Mouse (Mus musculus): Measurements from ENCODE around the gene Gm20388. TPM values are rescaled to one million over a fixed set of nuclear protein-coding genes. Genes with fewer than 3 reads are reported as not detected.

The Gm20388 gene
- total RNA-seq, 2 experiments from 2014 or later, result 4.0 TPM; not detected in 1

GRCm38 (mm10) chr8:121203612-121204376 is 1293.2 kb downstream of the Gm20388 start:
- no peak for DNase-seq

- DNase-seq, result peak in 1 of 2 experiments; percentile 25
These were observed 1296.5 kb downstream of the Gm20388 start for GRCm38 (mm10) chr8:121207171-121207570.

DNA sequence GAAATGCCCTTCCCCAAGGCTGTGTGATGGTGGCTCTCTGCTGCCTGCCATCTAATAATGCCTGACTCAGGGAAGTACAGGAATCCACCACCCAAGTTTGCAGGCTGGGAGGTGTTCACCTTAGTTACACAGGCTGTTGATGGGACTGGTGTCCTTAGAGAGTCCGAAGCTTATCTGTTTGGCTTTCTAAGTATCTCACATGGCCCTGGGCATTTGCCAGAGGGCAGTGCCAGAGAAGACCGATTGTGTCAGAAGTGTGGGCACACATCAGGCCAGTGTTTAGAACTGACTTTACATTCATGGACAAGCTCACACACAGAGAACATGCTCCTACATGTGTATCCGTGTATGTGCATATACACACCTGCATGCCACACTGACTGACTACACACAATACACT is 1300.0 kb downstream of the Gm20388 start:
- DNase-seq, result peak; percentile 31 to 55

DNA sequence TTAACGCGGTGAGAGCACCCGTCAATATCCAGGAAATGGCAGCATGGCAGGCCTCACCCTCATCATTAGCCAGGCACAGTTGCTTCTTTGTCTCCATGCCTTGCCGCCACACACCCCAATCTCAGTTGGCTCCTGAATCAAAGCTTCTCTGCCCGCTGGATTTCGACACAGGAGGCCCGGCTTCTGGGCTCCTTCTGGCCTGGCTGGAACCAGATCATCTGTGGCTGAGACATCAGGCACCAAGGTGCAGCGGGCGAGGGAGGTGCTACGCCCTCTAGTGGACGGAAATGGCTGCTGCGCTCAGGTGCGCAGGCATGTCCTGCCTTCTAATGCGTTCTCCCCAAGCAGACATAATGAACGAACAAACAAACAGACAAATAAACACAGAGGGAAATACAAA is 1302.6 kb downstream of the Gm20388 start:
- no peak for DNase-seq

- DNase-seq, result no peak
These were observed 1303.0 kb downstream of the Gm20388 start for GRCm38 (mm10) chr8:121213651-121214050.

- DNase-seq, result no peak
These were observed 1304.3 kb downstream of the Gm20388 start for GRCm38 (mm10) chr8:121214975-121215374.

GRCm38 (mm10) chr8:121216441-121216949 is 1305.9 kb downstream of the Gm20388 start:
- DNase-seq, result no peak

DNA sequence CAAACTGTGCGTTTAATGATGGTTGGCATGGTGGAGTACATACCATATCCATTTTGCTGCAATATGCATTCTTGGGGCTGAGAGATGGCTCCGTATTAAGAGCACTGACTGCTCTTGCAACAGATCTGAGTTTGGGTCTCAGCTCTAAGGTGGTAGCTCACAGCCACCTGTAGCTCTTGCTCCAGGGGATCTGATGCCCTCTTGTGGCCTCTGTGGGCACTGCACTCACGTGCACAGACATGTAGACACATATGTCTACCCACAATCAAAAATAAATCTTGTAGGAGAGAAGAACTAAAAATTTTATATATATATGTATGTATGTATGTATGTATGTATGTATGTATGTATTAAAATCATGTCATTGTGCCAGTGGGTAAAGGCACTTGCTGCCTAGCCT is 1307.8 kb downstream of the Gm20388 start:
- DNase-seq, result no peak

- no peak for DNase-seq
These were observed 1309.7 kb downstream of the Gm20388 start for GRCm38 (mm10) chr8:121220103-121220899.

DNA sequence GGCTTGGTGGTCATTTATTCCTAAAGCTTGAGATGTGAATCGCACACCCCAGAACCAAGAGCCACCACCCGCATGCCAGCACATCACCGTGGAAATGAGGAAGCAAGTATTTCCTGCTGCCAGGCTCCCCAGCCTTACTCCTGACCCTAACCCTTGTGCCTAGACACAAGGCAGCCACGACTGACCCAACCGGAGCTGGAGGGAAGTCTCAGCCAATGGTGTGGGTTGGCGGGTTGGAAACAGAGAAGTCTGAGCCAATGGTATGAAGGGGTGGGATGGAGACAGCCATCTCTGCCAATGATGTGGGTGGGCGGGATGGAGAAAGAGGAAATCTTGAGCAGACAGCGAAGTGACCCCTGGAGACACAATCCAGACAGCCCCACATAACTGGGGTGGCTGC is 1314.1 kb downstream of the Gm20388 start:
- no peak for DNase-seq

DNA sequence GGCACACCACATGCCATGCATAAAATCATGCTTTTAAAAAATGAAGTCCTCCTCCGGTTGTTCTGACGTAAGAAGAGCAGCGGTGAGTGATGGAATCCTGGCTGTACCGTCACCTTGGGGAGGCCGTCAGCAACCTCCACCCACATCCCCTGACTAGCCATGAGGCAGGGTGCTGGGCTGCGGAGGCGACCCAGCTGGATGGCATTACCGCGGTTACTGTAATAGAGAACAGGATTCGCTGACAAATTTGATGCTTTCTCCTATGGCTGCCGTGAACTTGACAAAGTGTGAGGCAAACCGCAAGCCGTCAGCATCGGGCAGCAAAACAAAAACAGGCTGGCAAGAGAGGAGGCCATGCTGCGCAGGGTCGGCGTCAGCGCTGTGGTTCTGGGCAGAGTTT is 1317.1 kb downstream of the Gm20388 start:
- no peak for DNase-seq

GRCm38 (mm10) chr8:121228892-121229291 is 1318.3 kb downstream of the Gm20388 start:
- peak; percentile 43 to 67 for DNase-seq

DNA sequence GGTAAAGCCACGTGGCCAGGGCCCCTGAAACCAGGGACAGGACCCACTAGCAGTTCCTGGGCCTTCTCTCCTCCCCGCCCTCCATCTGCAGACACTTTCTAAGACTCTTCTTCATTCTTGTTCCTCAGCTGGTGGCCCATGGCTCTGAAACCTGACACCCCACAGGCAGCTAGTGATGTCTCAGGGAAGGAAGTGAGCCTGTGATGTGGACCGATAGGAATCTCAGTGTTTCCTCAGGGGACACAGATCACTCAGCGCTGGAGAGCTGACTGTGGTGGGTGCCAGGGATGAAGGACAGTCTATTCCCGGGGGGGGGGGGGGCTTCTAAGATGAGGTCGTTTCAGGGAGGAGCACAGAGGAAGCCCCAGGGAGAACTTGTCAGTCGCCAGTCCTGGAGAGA is 1318.9 kb downstream of the Gm20388 start:
- DNase-seq, result no peak

GRCm38 (mm10) chr8:121233196-121233595 is 1322.6 kb downstream of the Gm20388 start:
- no peak for DNase-seq

DNA sequence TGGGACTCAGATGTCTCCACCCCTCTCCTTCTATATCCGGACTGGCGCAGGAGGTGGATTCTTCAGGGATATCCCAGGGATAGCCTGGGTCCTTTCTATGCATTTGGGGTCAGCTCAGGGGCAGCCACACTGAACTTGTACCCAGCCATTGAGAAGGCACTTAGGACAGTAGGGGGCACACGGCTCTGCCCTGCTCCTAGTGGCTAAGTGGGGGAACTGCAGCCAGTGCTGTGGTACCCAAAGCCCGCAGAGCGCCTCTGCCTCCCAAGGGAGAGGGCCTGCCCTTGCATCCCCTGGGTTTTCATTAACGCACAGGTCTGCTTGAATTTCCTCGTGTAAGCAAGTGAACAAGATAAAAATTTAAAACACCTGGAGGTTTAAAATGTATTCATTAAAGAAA is 1324.3 kb downstream of the Gm20388 start:
- DNase-seq, result no peak

GRCm38 (mm10) chr8:121239640-121240039 is 1329.0 kb downstream of the Gm20388 start:
- no peak for DNase-seq

- peak; percentile 60 to 63 for DNase-seq
These were observed 1331.3 kb downstream of the Gm20388 start for GRCm38 (mm10) chr8:121241761-121242552.

GRCm38 (mm10) chr8:121242671-121243070 is 1332.0 kb downstream of the Gm20388 start:
- no peak for DNase-seq

DNA sequence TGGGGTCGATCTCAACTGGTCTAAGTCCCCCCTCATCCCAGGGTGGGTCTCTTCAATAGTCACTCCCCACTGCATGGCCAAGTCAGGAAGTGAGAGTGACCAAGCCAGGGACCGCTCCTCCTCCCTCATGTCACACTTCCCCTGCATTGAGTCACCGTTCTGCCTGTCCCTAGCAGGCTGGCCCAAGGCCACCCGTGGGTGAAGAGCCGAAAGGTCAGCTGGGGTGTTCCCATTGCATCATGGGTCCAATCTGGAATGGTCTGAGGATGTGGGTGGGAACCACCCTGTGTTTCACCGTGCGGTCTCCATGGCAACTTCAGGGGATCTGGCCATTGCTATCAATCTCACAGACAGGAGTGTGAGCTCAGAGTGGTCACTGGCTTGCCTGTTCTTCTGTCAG is 1338.2 kb downstream of the Gm20388 start:
- peak; percentile 63 to 84 for DNase-seq

DNA sequence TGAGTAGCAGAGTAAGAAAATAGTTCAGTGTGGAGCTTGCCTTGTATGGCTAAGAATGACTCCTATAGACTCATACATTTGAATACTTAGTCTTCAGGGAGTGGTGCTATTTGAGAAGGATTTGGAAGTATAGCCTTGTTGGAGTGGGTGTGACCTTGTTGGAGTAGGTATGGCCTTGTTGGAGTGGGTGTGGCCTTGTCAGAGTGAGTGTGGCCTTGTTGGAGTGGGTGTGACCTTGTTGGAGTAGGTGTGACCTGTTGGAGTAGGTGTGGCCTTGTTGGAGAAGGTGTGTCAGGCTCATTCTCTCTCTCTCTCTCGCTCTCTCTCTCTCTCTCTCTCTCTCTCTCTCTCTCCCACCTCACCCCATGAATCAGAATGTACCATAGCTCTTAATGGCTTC is 1338.8 kb downstream of the Gm20388 start:
- DNase-seq, result no peak

DNA sequence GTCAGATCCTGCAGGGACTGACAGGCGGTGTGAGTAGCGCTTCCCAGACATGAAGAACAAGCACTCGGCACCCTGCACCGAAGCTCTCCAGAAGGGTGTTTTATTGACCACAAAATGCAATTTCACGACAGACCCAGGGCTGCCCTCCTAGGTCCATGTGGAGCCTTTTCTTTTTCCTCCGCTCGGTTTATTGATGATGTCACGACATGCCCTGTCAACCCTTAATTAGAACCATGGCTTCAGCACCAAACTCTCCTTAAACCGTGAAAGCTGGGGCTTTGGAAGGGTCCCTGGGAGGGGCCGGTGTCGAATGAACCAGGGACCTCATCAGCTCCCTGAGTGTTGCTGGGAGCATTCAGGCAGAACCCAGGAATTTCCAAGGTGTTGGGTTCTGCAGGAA is 1340.4 kb downstream of the Gm20388 start:
- no peak for DNase-seq

GRCm38 (mm10) chr8:121255727-121256265 is 1345.2 kb downstream of the Gm20388 start:
- no peak for DNase-seq
